8 mouse cellular contexts compared by ENCODE assay signal in genomic region chr1:43827002-43827762, GRCm38 (mm10). TPM values are rescaled to one million over a fixed set of nuclear protein-coding genes. Genes with fewer than 3 reads are reported as not detected.
DNase-seq lines count a peak whose midpoint lies in the region; ATAC-seq and TF ChIP-seq lines count a peak whose summit lies in the region.

No protein-coding gene starts in this region.

- TF ChIP-seq POLR2A in liver, adult 2 months (IDR thresholded peaks at IDR 0.05; ENCODE audit: extremely low read depth, insufficient read depth, low read length) = 0 out of 2 replicates have a peak, but pooled peaks have one; percentile 27

- H3K4me2 ChIP-seq in embryonic facial prominence, embryonic 15.5 days (replicated peaks) = peak overlapping the region; percentile 87
- H3K4me2 ChIP-seq in hindbrain, embryonic 13.5 days = peak overlapping the region; percentile 91
- peak overlapping the region; percentile 97 for H3K4me2 ChIP-seq in midbrain, embryonic 16.5 days (ENCODE audit: low read length)

- H3K27ac ChIP-seq in embryonic facial prominence, embryonic 15.5 days (replicated peaks) = peak overlapping the region; percentile 84
- peak overlapping the region; percentile 93 for H3K27ac ChIP-seq in hindbrain, embryonic 13.5 days
- no peak overlapping the region; the same call in 1 of the 2 replicates for H3K27ac ChIP-seq in liver, adult 2 months (replicated peaks; ENCODE audit: insufficient read depth, low read depth, low read length)
- H3K27ac ChIP-seq in midbrain, embryonic 16.5 days (ENCODE audit: low read length) = peak overlapping the region; percentile 94

- 0% methylated on average over 68 of the region's 68 CpGs for WGBS in embryonic facial prominence, embryonic 15.5 days
- under 1% methylated on average over 67 of the region's 68 CpGs for WGBS in hindbrain, embryonic 13.5 days
- under 1% methylated on average over 68 of the region's 68 CpGs for WGBS in liver, adult 2 months
- WGBS in midbrain, embryonic 16.5 days = under 1% methylated on average over 68 of the region's 68 CpGs

- no peaks in the 10 kb centered on the region for H3K27me3 ChIP-seq in embryonic facial prominence, embryonic 15.5 days
- H3K27me3 ChIP-seq in hindbrain, embryonic 13.5 days = no peaks in the 10 kb centered on the region
- H3K27me3 ChIP-seq in liver, adult 2 months (ENCODE audit: control insufficient read depth, insufficient read depth, low read length) = no peaks in the 10 kb centered on the region
- no peaks in the 10 kb centered on the region for H3K27me3 ChIP-seq in midbrain, embryonic 16.5 days (ENCODE audit: control insufficient read depth, insufficient read depth, low read depth, low read length)

- no peaks in the 10 kb centered on the region for H3K36me3 ChIP-seq in embryonic facial prominence, embryonic 15.5 days
- no peaks in the 10 kb centered on the region for H3K36me3 ChIP-seq in hindbrain, embryonic 13.5 days
- H3K36me3 ChIP-seq in liver, adult 2 months (ENCODE audit: control insufficient read depth, insufficient read depth, low read length) = no peaks in the 10 kb centered on the region
- no peaks in the 10 kb centered on the region for H3K36me3 ChIP-seq in midbrain, embryonic 16.5 days (ENCODE audit: control insufficient read depth, insufficient read depth, low read length)

- no peaks in the 10 kb centered on the region for H3K9me3 ChIP-seq in embryonic facial prominence, embryonic 15.5 days (replicated peaks)
- no peaks in the 10 kb centered on the region for H3K9me3 ChIP-seq in hindbrain, embryonic 13.5 days
- H3K9me3 ChIP-seq in midbrain, embryonic 16.5 days (replicated peaks; ENCODE audit: control insufficient read depth, low read length, poor library complexity, severe bottlenecking) = no peaks in the 10 kb centered on the region

- H3K9ac ChIP-seq in embryonic facial prominence, embryonic 15.5 days = peak overlapping the region; percentile 66
- H3K9ac ChIP-seq in hindbrain, embryonic 13.5 days = peak overlapping the region; percentile 86
- H3K9ac ChIP-seq in liver, adult 2 months (ENCODE audit: low read depth, low read length) = peak overlapping the region; percentile 79
- peak overlapping the region; percentile 92 for H3K9ac ChIP-seq in midbrain, embryonic 16.5 days (ENCODE audit: low read depth, low read length)

- peak overlapping the region; percentile 89 for H3K4me3 ChIP-seq in embryonic facial prominence, embryonic 15.5 days (replicated peaks)
- peak overlapping the region; percentile 67 for H3K4me3 ChIP-seq in hindbrain, embryonic 13.5 days
- H3K4me3 ChIP-seq in liver, adult 2 months (ENCODE audit: insufficient read depth, low read depth, low read length) = peak overlapping the region; percentile 80
- H3K4me3 ChIP-seq in midbrain, embryonic 16.5 days (ENCODE audit: low read depth, low read length) = peak overlapping the region; percentile 91

- H3K79me2 ChIP-seq in liver, adult 2 months (ENCODE audit: control insufficient read depth, insufficient read depth, low read length) = peaks cover 11% of the 10 kb centered on the region; the same call in 1 of the 2 replicates

- ATAC-seq in frontal cortex, adult (ENCODE audit: low TSS enrichment) = peak; percentile 32
- peak; percentile 66 for ATAC-seq in embryonic facial prominence, embryonic 15.5 days (ENCODE audit: insufficient number of reproducible peaks, low FRiP score, low TSS enrichment, low read depth)
- ATAC-seq in hindbrain, embryonic 13.5 days (ENCODE audit: low FRiP score) = peak; percentile 87
- peak; percentile 85 for ATAC-seq in midbrain, embryonic 16.5 days

- no peak for TF ChIP-seq CTCF in liver, adult 2 months (IDR thresholded peaks at IDR 0.05; ENCODE audit: low read depth, low read length)

- H3K4me1 ChIP-seq in embryonic facial prominence, embryonic 15.5 days = peaks cover 15% of the 10 kb centered on the region
- peaks cover 34% of the 10 kb centered on the region for H3K4me1 ChIP-seq in hindbrain, embryonic 13.5 days (replicated peaks)
- 0 out of 2 replicates have a peak, but pooled peaks cover 2% of the 10 kb centered on the region for H3K4me1 ChIP-seq in liver, adult 2 months (ENCODE audit: control insufficient read depth, insufficient read depth, low read length)
- peaks cover 27% of the 10 kb centered on the region for H3K4me1 ChIP-seq in midbrain, embryonic 16.5 days (ENCODE audit: control insufficient read depth, insufficient read depth, low read length)

- DNase-seq in frontal cortex, postnatal 25 days (ENCODE audit: low spot score in 2 of 2) = no peak
- peak; percentile 42 for DNase-seq in ES-CJ7 (ENCODE audit: low read depth, low spot score)
- peak; percentile 33 for DNase-seq in liver, adult 2 months (ENCODE audit: extremely low read depth, low read depth, low spot score)
- DNase-seq in thymus, postnatal 0 days (ENCODE audit: low spot score) = peak; percentile 66

RNA-seq across cellular contexts. Expression of gene Uxs1, which starts 0.4 kb away (rescaled TPM):
- 24.6 and 28.8 TPM in 2 replicates for polyA plus RNA-seq in embryonic facial prominence, embryonic 15.5 days (2015; fragmentation: Nextera tagmentation; extraction: Ambion mirVana)
- 18.8 and 20.1 TPM in 2 replicates for polyA plus RNA-seq in hindbrain, embryonic 13.5 days (2015; fragmentation: Nextera tagmentation; extraction: Ambion mirVana)
- total RNA-seq in liver, adult 2 months (2014; rRNA removed) = 8.5 and 8.9 TPM in 2 replicates
- polyA plus RNA-seq in liver, adult 2 months (2012; rRNA removed) = 6.7 and 9.5 TPM in 2 replicates
- 18.6 and 18.8 TPM in 2 replicates for polyA plus RNA-seq in midbrain, embryonic 16.5 days (2015; fragmentation: Nextera tagmentation; extraction: Ambion mirVana)
- 23.5 and 25.3 TPM in 2 replicates for polyA plus RNA-seq in thymus, postnatal 0 days (2015; fragmentation: Nextera tagmentation; extraction: Ambion mirVana)

Comparison
In these comparisons a context has a peak if more than half of its experiments do, and no peak if none do; other contexts are left out.
1. ATAC-seq: peak in every context shown above with its lines; median percentile 87 in hindbrain, embryonic 13.5 days; 85 in midbrain, embryonic 16.5 days; 66 in embryonic facial prominence, embryonic 15.5 days; 32 in frontal cortex, adult.
2. DNase-seq: peak in ES-CJ7 (single experiment), liver, adult 2 months (single experiment) and thymus, postnatal 0 days (single experiment); none in frontal cortex, postnatal 25 days (0 of 2).
3. Peak in every context shown above with its lines, with median percentiles within 50 percentile points of each other: H3K4me2 ChIP-seq, H3K4me3 ChIP-seq and H3K9ac ChIP-seq.